Mouse (Mus musculus) embryo, embryonic 10 days (tissue): Measurements from ENCODE around the gene Zg16.

ENCODE experiments used
- DNase-seq: peaks from one replicate; pipeline ENCODE4 v3.0.0-alpha.2; 2015; ENCODE audit warnings: low spot score

The Zg16 gene

DNA sequence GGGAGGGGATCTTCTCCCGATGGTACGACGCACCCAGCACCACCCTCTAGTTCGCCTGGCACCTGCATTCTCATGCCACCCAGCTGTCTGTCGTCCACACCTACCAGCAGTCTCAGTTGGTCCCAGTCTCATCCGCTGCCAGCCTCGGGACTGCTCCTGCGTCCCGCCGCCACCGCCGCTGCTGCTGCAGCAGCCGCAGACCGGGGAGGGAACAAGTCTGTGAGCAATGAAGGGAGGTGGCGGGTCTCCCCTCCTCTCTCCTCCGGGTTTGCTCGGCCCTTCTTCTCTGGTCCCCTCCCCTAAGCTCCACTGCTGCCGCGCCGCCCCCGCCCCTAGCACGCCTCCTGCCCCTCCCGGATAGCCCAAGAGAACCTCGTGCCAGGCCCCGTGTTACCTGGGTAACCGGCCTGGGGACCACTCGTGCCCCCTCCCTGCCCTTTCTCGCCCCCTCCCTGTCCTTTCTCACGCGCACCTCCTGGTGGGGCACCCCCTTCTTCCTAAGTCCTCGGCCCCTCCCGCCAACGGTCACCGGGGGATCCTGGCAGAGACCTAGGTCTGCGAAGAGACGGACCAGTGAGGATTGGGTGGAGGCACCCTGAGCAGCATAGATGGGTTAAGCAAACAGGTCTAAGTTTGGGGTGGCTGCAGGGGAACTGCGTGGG, 66.1 kb downstream of the Zg16 start, which contains the start of the genes Gm42742 and Prrt2:
Gm42742 (minus strand) TSS at position 197 of the 662 bp plus-strand sequence.
Prrt2 (minus strand) TSS at position 311 of the 662 bp plus-strand sequence.
- DNase-seq: peak; percentile 68

DNA sequence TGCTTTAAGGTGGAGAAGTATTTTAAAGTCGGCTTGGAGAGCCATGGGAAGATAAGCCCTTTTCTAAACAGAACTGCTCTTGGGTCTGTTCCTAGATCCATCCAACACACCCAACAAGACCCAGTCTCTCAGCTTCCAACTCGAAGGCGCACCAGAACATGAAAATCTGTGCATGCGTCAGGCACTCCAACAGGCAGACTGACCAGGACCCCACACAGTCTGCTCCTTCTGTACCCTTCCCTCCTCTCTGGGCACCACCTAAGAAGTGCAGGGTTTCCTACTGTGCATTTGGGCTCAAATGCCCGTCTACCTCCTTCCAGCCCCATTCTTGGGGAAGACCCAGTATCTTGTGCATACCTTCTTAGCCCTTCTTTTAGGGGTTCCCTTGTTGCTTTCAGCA, 66.6 kb downstream of the Zg16 start:
- DNase-seq: no peak

DNA sequence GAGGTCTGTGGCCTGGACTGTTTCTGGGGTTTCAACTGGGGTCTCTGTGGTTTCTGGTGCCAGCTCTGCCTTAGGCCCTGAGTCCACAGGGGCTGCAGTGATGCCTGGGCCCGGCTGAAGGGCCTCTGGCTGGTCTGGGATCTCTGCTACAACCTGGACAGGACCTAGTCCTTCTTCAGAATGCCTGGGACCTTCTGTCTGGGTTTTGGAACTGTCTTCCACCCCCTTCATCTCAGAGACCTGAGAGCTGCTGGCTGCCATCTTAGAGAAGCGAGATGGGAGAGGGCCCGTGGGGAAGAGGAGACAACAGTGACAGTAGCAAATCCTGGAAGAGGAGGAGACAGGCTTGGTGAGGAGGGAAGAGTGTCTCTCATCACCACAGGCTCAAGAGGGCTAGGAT, 67.1 kb downstream of the Zg16 start:
- DNase-seq: no peak

DNA sequence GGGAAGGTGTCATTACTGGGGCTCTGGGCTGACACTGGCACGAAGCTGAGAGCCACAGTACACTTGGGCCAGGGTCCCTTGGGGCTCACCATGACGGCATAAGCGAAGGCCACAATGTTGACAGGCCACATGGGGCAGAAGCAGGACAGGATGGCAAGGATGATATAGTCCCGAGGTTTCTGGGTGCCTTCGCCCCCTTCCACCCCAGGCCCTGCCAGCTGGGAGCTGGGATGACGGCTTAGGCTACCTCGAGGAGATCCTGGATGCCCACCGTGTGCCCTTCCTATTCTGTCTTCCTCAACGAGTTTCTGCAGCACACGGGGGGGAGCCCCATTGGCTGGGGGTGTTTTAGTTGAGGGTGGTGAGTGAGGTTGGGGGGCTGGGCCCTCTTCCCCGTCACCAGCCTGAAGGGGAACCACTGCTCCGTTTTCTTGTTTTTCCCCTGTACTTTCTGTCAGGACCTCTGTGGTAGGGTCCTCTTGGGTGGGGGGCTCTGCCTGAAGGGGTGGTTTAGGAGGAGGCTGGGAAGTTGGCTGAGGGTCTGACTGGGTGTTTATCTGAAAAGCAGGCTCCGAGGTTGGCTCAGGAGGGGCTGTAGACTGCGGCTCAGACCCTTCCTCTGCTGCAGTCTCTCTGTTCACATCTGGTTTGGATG, 67.7 kb downstream of the Zg16 start:
- no peak for DNase-seq

DNA sequence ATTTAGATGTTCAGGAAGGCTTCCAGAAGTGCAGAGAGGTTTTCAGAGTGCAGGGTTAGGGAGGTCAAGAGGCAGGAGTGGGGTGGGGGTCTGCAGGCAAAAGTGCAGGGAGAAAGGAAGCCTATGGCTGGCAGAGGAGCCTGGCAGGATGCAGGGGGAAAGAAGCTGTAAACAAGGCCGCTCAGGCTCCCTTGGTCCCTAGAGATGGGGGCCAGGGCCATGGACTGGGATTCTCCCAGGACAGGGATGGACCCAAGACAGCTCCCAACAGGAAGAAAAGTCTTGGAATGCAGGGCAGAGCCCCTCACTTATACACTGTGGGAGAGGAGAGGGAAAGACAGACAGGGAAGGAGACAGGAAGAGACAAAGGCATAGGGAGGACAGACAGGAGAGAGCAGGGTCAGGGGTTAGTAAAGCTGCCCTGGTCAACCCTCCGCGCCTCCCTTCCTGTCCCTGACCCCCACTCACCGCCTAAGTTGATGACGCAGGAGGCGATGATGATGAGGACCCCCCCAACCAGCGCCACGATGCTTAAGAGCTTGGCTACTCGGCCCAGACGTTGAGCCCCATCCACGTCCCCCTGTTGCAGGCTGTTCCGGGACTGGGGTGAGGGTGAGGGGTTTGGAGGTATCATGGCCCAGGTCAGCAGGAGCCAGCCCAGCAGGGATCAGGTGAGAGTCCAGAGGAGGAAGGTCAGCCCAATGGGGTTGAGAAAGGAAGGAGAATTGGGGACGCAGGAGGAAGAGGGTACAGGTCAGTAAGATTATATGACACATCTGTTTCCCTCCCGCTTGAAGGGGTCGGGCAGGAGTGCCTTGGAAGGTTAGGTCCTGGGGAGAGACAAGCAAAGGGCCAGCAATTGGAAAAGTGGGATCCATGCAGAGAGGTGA, 68.5 kb downstream of the Zg16 start:
- no peak for DNase-seq

DNA sequence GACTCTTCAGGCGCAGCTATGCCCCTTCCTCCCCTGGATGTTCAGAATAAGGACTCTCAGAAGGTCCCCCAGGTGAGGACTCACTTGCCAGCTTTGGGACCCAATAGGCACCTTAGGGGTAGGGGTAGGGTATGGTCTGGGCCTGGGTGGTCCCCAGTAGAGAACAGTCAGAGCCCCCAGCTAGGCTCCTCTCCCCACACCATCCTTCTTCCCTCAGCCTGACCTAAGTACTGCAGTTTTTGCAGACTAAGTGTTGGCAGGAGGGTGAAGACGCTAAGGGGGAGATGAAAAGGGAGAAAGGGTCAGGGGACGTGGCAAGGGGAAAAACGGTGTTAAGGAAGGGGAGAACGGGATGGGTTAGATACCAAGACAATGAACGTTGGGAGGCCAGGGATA, 69.2 kb downstream of the Zg16 start:
- no peak for DNase-seq

DNA sequence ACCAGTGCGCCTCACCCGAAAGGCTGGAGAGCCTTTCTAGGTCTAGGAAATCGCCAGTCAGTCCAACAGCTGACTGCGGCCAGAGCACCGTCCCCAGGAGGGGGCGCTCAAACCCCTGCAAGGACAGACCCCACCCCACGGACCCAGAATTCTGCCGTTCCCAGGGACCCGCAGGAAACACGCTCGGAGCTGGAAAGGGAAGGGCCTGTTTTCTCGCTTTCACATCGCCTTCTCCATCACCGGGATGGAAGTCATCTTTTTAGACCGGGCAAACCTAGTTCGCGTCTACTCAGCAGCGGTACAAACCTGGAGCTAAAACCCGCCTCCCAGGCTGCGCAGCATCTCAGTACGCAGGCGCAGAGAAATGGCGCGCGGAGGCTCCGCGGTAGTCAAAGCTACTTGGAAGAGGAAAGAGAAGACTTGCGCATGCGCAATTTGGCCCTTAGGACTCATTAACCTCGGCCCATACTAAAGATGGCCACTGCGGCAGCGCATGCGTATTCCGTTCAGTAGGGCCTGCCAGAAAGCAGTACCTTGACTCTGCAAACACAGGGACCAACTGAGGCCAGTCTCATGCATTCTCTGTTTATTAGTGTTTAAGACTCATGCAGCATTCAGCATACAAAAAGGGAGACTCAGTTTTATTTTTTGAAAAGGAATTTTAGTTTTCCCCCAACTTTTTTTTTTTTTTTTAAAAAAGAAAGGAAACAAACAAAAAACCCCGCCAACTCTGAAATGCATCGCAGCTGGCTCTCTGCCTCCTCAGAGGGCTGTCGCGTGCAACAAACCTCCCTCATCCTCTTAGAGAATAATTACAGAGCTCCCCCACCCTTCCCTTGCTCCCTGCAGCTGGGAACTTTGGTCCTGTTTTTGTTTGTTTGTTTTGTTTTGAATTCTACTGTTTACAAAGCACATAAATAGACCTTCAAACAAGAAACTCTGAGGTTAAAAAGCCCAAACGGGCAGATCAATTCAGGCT, 69.9 kb downstream of the Zg16 start, which contains the start of gene Pagr1a:
Pagr1a (minus strand) TSS at position 382 of the 979 bp plus-strand sequence.
- peak; percentile 100 for DNase-seq

DNA sequence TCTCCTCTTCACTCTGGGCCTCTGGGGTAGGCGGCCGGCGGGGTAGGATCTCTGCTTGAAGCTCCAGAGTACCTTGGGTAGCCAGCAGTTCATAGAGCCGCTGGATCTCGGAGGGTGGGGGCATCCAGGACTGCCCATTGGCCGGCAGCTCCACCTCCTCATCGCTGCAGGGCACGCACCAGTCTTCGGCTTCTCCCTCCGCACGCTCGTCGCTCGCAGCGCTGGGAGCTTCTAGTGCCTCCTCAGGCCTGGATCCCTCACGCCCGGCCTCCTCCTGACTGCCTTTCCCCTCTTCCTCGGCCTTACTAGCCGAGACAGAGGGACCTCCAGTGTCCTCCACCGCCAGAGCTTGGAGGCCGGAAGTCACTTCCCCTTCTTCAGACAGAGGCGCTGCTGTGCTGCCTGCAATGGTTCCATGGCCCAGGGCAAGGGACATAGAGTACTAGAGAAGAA, 70.6 kb downstream of the Zg16 start:
- DNase-seq: peak; percentile 72

DNA sequence TGATC, 70.8 kb downstream of the Zg16 start, which contains the start of gene Pagr1b:
Pagr1b (minus strand) TSS at position 4 of the 5 bp plus-strand sequence.
- no peak for DNase-seq

DNA sequence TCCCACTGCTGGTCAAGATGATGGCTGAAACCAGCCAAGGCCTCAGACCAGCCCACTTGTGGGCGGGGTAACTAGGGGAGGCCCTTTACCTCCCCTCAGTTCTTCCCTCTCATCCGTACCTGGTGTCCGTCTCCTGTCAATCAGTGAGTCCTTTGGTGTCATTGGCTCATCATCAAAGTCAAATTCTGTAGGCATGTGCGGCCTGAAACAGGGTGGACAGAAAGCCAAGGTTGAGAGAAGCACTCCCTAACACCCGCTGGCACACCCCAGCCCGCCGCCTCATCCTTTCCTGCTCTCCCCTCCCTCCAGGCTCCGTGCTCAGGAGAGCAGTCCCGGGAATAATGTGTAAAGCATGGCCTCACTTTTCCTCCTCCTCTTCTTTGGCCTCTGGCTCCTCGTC, 71.0 kb downstream of the Zg16 start:
- DNase-seq: peak; percentile 75

DNA sequence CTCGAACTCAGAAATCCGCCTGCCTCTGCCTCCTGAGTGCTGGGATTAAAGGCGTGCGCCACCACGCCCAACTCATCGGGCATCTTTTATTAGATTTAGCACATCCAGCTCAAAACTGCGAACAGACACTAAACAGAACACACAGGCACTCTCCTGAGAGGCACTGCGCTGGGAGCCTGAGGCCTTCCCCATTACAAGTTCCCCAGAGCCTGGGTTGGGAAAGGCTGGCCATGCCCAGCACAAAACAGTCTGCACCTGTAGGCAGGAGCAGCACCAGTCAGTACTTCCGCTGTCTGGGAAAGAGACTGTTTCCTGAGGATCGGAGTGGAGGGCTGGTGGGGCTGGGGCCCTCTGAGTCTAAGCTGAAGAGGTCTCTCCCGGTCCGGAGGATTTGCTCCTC, 72.1 kb downstream of the Zg16 start:
- DNase-seq: no peak

DNA sequence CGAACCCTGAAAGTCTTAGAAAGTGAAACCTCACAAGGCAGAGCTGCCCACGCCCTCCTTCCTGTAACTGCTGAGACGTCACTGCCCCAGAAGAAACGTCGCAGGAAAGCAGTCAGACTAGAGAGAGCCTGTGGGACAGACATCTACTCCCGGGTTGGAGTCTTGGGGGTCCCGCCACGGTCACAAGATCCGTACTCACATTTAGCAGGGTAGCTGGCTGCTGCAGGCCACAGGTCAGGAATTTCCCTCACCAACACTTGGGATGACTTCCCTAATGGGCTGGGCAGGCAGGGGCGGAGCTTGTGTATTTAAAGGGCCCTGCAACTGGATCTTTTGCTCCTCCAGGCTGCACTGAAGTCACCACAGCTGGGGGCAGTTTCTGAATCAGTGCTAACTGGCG, 72.8 kb downstream of the Zg16 start, which contains the start of gene Mvp:
Mvp (minus strand) TSS at position 302 of the 400 bp plus-strand sequence.
- peak; percentile 69 for DNase-seq

DNA sequence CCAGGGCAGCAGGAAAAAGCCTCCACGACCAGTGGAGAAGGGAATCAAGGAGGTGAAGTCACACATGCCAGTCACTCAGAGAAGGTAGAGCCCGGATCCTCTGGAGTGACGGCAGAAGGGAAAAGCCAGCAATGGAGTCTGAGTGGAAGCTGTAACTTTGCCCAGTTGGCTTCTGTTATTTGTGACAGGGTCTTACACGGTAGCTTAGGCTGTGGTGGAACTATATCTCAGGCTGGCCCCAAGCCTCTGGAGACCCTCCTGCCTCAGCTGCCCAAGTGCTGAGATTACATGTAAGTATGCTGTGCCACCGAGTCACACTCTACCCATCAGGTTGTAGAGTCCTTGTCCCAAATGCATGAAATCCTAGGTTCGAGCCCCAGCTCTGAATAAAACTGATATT, 73.7 kb downstream of the Zg16 start:
- no peak for DNase-seq

DNA sequence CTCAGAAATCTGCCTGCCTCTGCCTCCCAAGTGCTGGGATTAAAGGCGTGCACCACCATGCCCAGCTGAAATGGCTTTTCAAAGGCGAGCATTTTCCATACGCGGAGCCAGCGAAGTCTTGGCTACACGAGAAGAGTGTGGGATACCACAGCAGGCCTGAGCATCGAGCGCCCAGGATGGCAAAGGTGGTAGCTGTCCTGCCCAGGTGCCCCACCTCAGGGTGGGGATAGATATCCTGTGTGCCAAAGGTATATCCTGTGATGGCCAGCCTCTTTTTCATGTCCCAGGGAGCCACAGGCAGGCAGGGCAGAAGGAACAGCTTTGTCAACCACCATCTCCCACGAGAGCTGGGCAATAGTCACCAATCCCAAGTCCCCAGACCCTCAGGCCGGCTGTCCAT, 74.3 kb downstream of the Zg16 start:
- no peak for DNase-seq

DNA sequence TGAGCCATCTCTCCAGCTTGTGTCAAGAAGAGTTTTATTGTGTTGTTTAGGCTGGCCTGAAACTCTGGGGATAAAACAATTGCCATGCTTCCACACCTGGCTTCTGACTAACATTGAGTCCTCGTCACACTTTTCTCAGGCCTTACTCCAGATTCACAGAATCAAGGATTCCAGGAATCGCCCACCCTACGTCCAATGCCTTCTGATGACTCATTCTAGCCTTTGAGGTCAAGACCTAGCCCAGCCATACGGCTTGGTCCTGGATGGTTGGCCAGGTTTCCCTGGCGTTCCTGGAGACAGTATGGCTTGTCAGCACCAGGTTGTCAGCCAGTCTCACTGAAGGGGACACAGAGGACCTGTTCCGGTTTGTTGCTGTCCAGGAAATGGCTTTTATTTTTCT, 74.8 kb downstream of the Zg16 start:
- DNase-seq: no peak

DNA sequence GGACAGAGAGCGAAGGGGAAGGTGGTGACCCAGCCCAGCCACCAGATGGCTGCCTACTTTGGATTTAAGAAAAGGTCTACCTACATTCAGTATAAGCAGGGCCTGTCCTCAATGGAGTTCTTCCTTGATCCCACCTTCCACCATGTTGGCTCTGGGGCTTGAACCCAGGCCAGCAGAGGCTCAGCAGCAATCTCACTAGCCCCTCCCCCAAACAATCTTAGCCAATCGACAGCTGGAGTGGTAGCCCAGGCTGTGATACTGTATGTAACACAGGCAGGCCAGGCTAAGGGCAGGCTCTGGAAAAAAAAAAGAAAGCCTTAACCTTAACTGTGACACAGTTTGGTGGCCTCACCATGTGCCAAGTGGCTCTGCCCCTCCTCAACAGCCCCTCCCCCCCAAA, 75.4 kb downstream of the Zg16 start:
- no peak for DNase-seq

DNA sequence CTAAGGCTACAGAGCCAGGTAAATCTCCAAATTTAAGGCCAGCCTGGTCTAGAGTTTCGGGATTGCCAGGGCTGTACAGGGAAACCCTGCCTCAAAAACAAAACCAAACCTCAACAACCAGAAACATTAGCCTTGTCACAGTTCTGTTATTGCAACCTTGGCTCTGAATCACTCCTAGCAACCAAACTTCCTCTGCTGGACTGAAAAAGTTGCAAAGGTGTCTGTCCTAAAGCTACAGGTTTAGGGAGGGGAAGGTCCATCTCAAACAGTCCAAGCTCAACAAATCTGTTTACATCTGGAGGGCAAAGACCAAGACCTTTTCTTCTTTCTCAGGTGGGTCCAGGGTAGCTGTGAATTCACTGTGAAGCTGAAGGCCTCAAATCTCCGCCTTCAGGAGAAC, 76.1 kb downstream of the Zg16 start:
- no peak for DNase-seq

DNA sequence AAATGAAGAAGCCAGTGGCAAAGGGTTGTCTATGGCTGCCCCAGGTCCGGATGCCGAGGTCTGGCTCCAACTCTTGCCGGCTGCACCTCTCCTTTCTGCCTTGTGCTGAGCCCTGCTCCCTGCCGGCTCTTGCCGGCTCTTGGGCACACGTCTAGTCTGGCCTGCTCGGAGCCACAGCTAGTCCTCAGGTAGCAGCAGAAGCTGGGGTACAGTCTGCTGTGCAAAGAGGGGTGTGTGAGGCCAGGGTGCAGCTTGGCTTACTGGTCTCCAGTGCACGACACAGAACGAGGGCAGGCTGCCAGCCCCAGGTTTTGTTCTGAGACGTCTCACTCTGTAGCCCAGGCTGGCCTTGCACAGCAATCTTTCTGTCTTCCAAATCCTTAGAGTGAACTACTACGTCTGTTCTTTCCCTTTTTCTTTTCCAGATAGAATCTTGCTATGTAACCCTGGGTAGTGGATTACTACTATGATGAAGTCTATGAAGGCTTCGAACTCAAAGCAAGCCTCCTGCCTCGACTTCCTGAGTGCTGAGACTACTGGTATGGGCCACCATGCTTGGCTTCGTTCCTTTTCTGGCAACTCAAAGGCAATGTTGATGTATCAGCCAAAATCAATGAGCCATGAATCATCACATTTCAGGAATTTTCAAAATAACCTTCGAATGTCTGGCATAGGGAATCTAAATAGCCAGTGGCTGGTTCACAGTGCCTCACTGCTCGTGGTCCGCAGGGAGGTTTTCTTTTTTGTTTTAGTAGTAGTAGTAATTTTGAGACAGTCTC, 77.6 kb downstream of the Zg16 start:
- no peak for DNase-seq

DNA sequence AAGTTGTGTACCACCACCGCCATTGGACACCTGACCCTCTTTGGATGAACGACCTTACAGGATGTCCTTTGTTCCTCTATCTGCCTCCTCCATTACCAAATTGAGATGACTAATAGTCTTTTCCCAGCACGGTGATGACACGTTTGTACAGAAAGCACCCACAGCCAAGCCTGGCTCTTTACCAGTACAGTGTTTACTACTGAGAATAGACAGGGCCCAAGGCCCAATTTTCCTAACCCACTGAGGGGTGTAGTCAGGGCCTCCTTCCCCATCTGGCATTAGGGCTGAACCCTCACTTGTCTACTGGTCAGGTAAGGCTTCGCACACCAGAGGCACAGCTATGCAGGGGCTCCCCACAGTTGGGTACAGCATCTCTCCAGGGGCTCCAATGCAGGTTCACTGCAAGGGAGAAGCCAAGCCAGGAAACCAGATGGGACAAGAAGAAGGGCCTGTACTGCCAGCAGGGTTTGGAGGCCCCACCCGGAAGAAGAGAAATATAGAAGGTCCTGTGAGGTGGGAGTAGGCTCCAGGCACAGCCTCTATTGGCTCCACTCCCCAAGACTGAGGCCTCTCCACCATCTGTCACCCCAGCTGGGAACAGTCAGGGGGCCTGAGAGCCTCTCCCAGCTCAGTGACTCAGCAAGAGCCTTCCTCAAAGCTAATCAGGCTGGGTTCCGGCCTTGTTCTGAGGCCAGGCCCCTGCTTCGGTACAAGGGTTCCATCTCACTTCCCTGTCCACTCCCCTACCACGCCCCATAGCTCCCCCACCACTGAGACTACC, 78.7 kb downstream of the Zg16 start:
- no peak for DNase-seq

DNA sequence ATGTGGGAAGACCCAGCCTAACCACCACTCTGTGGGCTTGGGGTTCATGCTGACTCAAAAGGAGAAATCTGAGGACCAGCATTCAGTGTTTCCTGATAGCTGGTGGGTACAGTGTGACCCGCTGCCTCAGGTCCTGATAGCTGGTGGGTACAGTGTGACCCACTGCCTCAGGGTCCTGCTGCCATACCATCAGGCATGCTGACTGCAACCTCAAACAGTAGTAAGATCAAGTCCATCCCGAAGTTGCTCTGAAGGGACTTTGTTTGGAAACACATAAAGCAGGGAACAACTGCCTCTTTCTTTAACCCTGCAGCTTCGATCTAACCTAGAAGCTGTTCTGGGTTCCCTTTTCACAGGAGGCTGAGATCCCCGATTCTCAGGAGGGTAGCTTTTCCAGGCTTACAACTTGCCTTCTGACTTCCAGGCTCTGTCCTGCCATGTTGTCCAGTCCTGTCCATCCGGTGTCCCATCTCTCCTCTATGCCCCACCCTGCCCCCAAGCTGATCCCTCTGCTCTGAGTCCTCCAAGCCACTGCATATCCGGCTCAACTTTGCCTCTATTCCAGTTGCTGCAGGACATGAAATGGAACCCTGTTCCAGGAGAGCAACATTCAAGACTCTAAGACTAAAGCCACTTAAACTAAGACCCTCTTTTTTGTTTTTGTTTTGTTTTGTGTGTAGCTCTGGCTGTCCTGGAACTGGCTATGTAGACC, 79.7 kb downstream of the Zg16 start:
- no peak for DNase-seq
